Mouse (Mus musculus): ENCODE data around the gene Shc2.

Gene Shc2

DNA sequence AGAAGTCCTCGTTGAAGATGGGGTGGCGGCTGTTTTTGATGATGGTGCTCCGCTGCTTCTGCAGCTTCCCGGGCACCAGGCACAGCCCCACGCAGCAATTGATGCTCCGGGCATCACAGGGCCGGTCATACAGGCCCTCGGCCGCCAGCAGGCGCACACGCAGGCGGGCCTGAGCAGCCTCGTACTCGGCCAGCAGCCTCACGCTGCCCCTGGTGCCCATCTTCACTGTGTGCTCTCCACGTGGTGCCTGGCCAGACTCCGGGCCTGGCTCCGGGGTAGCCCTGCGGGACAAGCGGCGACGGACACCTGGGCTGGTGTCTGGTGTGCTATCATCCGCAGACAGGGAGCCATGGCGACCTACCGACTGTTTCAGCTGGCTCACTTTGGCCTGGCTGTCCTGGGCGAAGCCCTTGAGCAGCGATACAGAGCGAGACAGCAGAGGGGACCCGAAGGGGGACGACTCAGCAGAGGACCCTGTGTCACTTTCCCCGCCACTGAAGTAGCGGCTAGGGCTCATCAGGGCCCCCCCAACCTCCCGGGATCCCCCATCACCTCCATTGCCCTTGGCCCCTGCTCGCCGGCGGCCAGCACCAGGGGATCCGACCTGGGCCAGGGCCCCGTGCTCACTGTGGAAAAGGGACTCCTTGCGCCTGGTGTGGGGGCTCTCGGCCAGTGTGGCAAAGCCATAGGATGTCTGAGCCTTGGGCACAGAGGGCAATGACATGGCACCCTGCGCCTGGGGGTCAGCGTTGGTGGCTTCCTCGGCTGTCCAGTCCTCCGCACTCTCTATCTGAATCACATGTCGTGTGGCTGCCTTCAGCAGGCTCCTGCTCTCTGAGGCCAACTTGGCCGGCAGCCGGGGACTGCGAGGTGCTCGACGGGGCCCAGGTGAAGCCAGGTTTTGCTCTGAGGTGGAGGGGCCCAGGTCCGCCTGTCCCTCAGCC lies 25.3 kb downstream of the Shc2 start:
- DNase-seq = no peak

- DNase-seq = no peak
These were observed 26.4 kb downstream of the Shc2 start for GRCm38 (mm10) chr10:79611296-79611695.

- DNase-seq = no peak
These were observed 28.4 kb downstream of the Shc2 start for GRCm38 (mm10) chr10:79609276-79609675.

DNA sequence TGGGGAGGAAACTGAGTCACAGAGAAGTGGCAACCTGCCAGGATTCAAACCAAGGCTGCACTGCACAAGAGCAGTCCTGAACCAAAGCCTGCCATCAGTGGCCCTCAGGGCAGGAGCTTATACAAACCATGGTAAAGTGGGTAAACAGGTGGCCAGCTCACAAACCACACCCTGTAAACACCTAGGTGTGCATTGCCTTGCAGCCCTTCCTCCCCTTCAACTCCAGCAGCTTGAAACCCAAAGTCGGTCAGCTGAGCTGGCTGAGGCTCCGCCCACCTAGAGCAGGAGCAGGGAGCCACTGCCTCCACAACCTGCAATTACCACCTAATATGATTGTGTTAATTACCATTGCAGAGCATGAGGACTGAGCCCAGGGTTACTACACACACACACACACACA lies 29.8 kb downstream of the Shc2 start:
- DNase-seq = no peak

- no peak for DNase-seq
These were observed 31.2 kb downstream of the Shc2 start for GRCm38 (mm10) chr10:79606537-79606936.

DNA sequence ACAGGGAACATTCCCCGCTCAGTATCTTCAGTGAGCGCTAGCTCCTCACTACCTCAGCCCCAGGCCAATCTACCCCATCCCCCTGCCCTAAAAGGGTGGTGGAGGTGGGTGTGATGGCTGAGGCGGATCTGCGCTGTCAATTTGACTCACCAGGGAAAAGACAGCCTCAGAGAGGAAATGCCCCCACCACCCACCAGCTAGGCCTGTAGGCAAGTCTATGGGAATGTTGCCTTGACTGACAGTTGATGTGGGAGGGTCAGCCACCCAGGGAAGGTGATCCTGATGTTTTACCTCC lies 39.8 kb downstream of the Shc2 start:
- DNase-seq = no peak

DNA sequence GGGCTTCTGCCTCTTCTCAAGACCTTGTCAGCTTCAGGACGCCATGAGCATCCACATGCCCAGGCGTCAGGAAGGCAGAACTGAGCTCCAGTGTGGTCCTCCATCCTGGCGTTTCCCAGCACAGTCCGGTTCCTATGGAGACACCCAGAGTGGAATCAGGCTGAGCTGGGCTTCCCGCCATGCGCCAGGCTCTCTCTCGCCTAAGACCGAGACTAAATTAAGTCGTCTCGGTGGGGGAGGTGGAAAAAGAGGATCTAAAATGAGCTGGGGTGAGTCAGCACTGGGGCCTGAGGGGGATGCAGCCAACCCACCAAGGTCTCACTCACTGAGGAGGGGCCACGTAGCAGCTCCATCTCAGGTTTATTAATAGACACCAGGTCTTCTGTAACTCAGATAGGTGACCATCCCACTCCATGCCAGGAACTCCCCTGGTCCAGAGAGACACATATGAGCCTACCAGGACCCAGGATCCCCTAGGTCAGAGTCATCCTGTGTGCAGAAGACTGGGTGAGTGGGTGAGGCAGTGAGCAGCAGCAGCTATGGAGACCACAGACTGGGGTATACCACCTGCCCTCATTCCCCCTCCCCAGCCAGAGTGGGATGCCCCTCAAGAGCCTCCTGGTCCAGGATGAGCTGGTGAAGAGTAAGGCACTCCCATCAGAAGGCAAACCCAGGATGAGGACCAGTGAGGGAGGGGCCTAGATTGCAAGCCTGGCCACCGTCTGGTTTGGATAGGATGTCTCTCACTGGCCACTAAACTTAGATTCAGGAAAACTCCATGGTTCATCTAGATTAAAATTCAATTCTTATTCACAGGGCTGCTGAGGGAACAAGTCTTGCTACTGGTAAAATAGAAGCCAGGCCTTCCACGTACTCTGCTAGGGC lies 40.4 kb downstream of the Shc2 start:
- no peak for DNase-seq

- no peak for DNase-seq
These were observed 42.2 kb downstream of the Shc2 start for GRCm38 (mm10) chr10:79595590-79595929.

- peak; percentile 68 for DNase-seq
These were observed 42.7 kb downstream of the Shc2 start for GRCm38 (mm10) chr10:79594872-79595589.

DNA sequence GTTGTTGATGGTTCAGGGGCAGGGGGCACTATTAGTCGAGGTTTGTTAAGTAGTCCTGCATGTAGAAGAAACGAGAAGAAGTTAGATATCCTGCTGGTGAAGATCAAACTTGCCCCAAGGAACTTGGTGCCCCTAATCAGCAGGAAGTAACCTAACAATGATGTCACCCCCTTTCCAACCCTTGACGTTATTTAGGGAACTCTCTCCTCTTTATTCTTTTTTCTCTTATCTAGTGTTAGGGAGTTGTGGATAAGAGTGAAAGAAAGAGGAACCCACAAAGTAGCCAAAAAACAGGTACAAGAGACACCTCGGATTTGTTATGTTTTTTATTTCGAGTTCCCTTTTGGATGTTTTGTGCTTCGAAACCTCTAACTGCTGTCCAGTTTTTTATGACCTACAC lies 43.6 kb downstream of the Shc2 start:
- DNase-seq = no peak

DNA sequence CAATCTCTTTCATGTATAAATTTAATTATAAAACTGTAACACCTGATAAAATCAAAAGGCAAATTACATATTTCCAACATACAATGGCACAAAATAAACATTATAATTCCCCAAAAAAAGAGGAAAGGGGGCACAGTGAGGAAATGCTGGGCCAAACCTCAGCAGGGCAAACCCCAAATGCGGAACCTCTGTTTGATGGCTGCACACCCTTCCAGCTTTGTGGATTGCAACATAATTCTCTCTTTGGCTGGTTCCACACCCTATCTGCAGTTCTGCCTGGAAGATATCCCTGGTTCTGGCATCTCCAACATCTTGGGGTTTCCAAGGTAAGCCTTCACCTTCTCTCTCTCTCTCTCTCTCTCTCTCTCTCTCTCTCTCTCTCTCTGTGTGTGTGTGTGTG lies 47.0 kb downstream of the Shc2 start:
- DNase-seq = no peak

GRCm38 (mm10) chr10:79587752-79588126 lies 50.0 kb downstream of the Shc2 start:
- no peak for DNase-seq

- DNase-seq = no peak
These were observed 50.5 kb downstream of the Shc2 start, which contains the start of gene Theg for GRCm38 (mm10) chr10:79587061-79587751. TSS of gene Theg (minus strand) at chr10:79587331.

DNA sequence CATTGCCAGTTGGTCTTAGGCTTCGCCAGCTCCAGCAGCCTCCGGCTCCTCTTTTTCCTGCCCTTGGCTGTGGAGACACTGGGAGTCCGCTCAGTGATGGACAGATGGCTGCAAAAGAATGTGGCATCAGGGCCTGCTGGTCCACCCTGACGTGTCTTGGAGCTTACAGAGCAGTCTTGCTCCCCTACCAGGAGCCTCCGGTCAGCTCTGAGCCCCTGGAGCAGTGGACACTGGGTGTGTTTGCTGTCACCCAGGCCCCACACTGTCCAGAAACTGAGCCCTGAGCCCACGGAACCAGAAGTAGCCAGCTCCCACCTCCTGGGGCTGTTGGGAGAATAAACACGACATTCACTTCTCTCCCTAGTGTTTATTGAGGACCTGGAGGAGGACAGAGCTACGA lies 51.5 kb downstream of the Shc2 start:
- no peak for DNase-seq

DNA sequence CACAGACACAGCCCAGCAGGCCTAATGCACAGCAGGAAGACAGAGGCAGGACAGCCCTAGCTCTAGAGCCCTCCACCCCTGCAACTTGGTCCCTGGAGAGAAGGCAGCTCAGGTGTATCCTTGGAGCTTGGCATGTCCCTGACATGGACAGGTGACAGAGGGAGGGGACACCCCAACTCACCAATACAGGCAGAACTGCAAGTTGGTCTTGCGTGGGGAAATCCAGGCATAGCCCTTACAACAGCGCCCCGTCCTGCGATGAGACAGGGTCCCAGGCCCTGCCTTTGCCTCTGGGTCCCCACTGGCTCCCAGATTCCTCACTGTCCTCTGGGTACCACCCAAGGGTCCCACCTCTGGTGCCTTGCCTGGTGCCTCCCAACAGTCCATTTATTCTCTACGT lies 52.0 kb downstream of the Shc2 start:
- DNase-seq = no peak

DNA sequence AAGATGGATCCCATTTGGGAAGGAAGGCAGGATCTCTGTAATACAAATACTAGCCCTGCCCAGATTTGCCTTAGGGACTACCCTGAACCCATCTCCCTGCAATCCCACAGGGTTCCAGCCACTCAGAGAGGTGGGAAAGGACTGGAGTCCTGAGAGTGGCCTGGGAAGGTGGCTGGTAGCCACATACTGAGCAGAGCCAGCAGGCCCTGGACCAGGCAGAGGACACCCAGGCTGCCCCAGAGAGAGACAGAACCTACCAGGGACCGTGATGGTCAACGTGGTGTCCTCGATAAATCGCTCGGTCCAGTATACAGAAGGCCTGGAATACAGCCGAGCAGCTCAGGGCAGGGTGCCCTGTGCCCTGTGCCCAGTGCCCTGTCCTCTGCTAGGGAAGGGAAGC lies 52.6 kb downstream of the Shc2 start:
- DNase-seq = no peak

DNA sequence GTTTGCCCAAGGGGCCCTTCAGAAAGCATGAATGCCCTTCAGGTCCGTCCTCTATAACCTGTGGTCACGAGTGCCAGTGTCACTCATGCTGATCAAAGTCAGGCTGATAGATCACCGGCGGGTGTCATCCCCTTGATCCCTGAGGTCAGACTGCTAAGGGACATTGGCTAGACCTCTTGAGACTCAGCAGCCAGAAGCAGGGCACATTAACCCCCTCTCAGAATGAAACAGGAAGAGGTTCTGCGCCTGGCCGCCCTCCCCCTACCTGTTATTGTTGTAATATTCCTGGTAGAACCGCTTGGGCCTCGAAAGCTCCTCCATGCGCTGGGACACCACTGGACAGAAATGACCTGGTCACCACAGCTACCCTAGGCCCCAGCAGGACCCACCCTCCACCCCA lies 53.3 kb downstream of the Shc2 start:
- DNase-seq = no peak

DNA sequence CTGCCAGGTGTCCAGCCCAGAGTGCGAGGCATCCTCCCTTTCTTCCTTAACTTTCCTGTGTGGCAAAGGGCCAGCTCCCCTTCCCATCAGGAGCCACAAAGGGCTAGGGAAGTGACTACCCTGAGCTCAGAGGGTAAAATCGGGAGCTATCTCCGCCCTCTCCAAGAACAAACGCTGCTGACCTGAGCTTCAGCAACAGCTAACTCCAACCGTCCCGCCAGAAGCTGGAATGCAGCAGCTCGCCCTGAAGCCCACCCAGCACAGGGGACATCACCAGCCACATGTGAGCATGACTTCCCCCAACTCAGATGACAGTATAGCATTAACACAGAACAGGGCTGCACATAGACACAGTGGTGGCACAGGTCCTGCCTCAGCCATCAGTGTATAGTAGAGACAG lies 53.7 kb downstream of the Shc2 start:
- DNase-seq = no peak

DNA sequence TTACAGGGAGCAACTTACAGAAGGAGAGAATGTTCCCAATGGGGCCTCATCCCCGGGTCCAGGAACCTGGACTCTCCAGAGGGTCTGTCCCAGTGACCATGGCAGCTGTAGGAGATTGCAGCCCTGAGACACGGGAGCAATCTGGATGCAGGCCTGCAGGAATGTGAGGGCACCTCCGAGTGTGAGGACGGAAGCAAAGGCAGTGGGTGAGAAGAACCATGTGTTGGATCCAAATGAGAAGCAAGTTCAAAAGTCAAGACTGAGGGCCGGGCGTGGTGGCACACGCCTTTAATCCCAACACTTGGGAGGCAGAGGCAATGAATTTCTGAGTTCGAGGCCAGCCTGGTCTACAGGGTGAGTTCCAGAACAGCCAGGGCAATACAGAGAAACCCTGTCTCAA lies 56.2 kb downstream of the Shc2 start:
- DNase-seq = no peak

GRCm38 (mm10) chr10:79580811-79581210 lies 56.9 kb downstream of the Shc2 start:
- peak; percentile 42 for DNase-seq

- no peak for DNase-seq
These were observed 57.4 kb downstream of the Shc2 start for GRCm38 (mm10) chr10:79580356-79580755.

- DNase-seq = no peak
These were observed 57.9 kb downstream of the Shc2 start for GRCm38 (mm10) chr10:79579781-79580180.

- DNase-seq = no peak
These were observed 58.8 kb downstream of the Shc2 start for GRCm38 (mm10) chr10:79578891-79579290.
